Mouse (Mus musculus): ENCODE results near the gene Pfkm. TPM values are rescaled to one million over a fixed set of nuclear protein-coding genes. Genes with fewer than 3 reads are reported as not detected.
A peak's percentile ranks its signal among the peaks of the same experiment; 100 is the strongest.

Gene Pfkm
- polyA plus RNA-seq, 1 experiment from 2014 or later, result 102 TPM

DNA sequence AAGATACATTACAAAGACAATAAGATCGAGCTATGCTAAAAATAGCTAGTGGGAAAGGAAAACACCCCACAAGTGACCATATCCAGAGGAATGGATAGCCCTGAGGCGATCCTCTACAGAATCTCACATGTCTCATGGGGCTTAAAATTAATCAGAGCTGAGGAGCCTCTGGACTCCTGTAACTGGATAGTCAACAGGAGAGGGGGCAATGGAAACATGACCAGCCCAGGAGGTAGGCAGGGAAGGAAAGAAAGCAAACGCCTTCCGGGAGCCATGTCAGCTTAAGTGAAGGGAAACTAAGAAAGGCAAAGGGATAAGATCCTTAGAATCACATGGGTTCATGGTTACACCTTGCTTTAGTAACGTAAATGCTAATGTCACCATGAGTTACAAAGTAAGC lies 48.4 kb downstream of the Pfkm start:
- Histone ChIP-seq H3K36me3 (ENCODE audit: control insufficient read depth, insufficient read depth, low read length) (peaks cover 42% of the 10 kb centered on the region), H3K4me2 (ENCODE audit: low read length) (no peak overlapping the region), H3K4me1 (ENCODE audit: control insufficient read depth, insufficient read depth, low read length) (peaks cover 9% of the 10 kb centered on the region), H3K9ac (ENCODE audit: low read depth, low read length) (no peak overlapping the region), H3K9me3 (replicated peaks; ENCODE audit: control insufficient read depth, low read length, poor library complexity, severe bottlenecking) (no peaks in the 10 kb centered on the region), H3K27me3 (ENCODE audit: control insufficient read depth, insufficient read depth, low read depth, low read length) (no peaks in the 10 kb centered on the region), H3K27ac (ENCODE audit: low read length) (no peak overlapping the region), H3K4me3 (ENCODE audit: low read depth, low read length) (no peak overlapping the region)
- ATAC-seq, result no peak
- WGBS, result 95% methylated on average over 5 of the region's 5 CpGs

DNA sequence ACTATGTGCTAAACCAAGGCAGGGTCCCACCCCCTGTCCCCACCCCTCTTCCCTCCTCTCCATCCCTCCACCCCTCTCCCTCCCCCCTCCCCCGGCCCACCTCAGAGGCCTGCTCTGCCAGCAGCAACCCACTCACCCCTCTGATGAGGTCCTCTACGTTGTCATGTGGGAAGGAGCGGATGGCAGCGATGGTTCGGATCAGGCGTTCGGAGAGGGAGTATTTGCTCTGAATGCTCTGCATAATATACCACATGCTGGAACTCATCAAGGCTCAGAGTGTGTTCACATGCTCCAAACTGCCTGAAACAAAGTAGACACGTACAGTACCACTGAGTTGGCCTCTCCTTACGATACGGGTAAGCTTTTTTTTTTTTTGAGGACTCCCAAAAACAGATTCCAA lies 50.1 kb downstream of the Pfkm start:
- H3K4me3 ChIP-seq (ENCODE audit: low read depth, low read length), result no peak overlapping the region
- no peaks in the 10 kb centered on the region for H3K9me3 ChIP-seq (replicated peaks; ENCODE audit: control insufficient read depth, low read length, poor library complexity, severe bottlenecking)
- ATAC-seq, result no peak
- H3K9ac ChIP-seq (ENCODE audit: low read depth, low read length), result no peak overlapping the region
- H3K36me3 ChIP-seq (ENCODE audit: control insufficient read depth, insufficient read depth, low read length), result peaks cover 27% of the 10 kb centered on the region
- 87% methylated on average over 9 of the region's 10 CpGs for WGBS
- no peaks in the 10 kb centered on the region for H3K27me3 ChIP-seq (ENCODE audit: control insufficient read depth, insufficient read depth, low read depth, low read length)
- H3K4me2 ChIP-seq (ENCODE audit: low read length), result no peak overlapping the region
- H3K27ac ChIP-seq (ENCODE audit: low read length), result no peak overlapping the region
- H3K4me1 ChIP-seq (ENCODE audit: control insufficient read depth, insufficient read depth, low read length), result peaks cover 13% of the 10 kb centered on the region

DNA sequence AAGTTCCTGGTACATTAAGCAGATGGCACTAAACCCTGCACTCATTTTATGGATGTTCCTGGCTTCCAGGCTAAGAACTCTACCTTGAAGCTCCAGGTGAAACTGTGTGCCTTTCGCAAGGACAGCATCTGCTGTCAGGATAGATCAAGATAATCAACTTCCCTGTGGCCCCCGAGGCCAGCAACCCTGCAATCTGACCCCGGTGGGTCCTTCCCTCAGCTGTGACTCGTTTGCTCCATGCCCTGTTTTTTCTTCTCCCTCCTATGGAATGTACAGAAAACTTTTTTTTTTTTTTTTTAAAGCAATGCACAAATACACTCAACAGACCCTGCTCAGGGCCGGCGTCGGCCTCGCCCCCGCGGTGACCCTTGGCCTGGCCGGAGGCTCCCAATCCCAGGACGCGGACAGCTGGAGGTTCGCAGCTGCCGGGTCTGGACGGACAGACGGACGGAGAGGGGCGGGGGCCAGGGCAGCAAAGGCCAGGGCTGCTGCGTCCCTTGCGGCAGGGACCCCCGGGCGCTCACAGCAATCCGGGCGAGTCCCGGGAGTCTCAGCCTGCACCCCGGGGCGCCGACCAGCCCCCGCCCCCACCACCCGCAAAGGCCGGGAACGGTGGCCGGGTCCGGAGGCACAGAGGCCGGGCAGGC lies 52.6 kb downstream of the Pfkm start:
- Histone ChIP-seq H3K9me3 (replicated peaks; ENCODE audit: control insufficient read depth, low read length, poor library complexity, severe bottlenecking) (no peaks in the 10 kb centered on the region), H3K36me3 (ENCODE audit: control insufficient read depth, insufficient read depth, low read length) (peaks cover 17% of the 10 kb centered on the region), H3K4me1 (ENCODE audit: control insufficient read depth, insufficient read depth, low read length) (peaks cover 13% of the 10 kb centered on the region), H3K27me3 (ENCODE audit: control insufficient read depth, insufficient read depth, low read depth, low read length) (no peaks in the 10 kb centered on the region), H3K9ac (ENCODE audit: low read depth, low read length) (peak overlapping the region; percentile 98), H3K4me3 (ENCODE audit: low read depth, low read length) (peak overlapping the region; percentile 95), H3K27ac (ENCODE audit: low read length) (peak overlapping the region; percentile 76), H3K4me2 (ENCODE audit: low read length) (peak overlapping the region; percentile 85)
- ATAC-seq, result peak; percentile 15
- WGBS, result 2% methylated on average over 30 of the region's 36 CpGs

DNA sequence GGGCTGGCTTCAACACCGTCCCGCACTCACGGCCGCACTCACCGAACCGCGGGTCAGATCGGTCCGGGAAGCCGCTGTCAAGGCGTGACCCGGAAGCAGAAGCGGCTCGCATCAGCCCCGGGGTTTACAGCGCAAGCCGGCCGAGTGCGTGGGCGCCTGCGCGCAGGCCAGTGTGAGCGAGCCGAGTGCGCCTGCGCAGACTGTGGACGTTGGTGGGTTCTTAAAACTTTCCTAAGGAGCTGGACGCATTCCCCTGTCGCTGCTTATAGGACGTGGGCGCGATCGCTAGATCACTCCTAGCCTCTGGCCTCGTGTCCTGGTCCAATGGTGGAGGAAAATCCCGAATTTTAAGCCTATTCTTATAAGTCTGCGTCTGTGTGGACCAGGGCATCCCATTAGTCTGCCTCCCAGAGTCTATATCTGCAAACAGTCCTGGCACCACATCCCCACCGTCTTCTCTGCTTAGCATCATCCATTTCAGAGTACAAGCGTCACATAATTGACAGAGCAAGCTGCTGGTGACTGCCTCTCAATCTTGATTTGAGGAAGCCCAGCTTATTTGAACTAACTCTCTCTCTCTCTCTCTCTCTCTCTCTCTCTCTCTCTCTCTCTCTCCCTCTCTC lies 53.3 kb downstream of the Pfkm start:
- Histone ChIP-seq H3K27ac (ENCODE audit: low read length) (peak overlapping the region; percentile 76), H3K36me3 (ENCODE audit: control insufficient read depth, insufficient read depth, low read length) (peaks cover 14% of the 10 kb centered on the region), H3K27me3 (ENCODE audit: control insufficient read depth, insufficient read depth, low read depth, low read length) (no peaks in the 10 kb centered on the region), H3K9me3 (replicated peaks; ENCODE audit: control insufficient read depth, low read length, poor library complexity, severe bottlenecking) (no peaks in the 10 kb centered on the region), H3K4me1 (ENCODE audit: control insufficient read depth, insufficient read depth, low read length) (peaks cover 13% of the 10 kb centered on the region), H3K4me3 (ENCODE audit: low read depth, low read length) (peak overlapping the region; percentile 95), H3K4me2 (ENCODE audit: low read length) (peak overlapping the region; percentile 85), H3K9ac (ENCODE audit: low read depth, low read length) (peak overlapping the region; percentile 98)
- under 1% methylated on average over 38 of the region's 38 CpGs for WGBS
- peak; percentile 97 for ATAC-seq

DNA sequence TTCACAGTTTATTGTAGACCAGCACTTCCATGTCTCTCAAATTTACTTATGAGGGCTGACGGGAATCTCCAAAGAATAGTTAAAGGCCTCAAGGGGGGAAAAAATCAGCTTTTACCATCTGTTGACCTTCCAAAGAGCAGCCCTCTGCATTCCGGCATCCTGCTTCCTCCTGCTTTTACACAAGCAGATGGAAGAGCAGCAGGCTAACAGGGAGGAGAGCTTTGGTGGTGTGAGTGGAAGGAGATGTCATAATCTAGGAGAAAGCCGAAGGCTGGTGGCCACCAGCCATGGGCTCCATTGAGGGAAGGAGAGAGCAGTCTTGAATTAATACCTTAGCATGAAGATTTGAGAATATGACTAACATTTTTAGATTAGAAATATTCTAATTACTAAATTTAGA lies 56.0 kb downstream of the Pfkm start:
- H3K4me2 ChIP-seq (ENCODE audit: low read length), result no peak overlapping the region
- H3K9me3 ChIP-seq (replicated peaks; ENCODE audit: control insufficient read depth, low read length, poor library complexity, severe bottlenecking), result no peaks in the 10 kb centered on the region
- 87% methylated on average over 3 of the region's 3 CpGs for WGBS
- no peak for ATAC-seq
- no peak overlapping the region for H3K9ac ChIP-seq (ENCODE audit: low read depth, low read length)
- no peak overlapping the region for H3K27ac ChIP-seq (ENCODE audit: low read length)
- H3K4me1 ChIP-seq (ENCODE audit: control insufficient read depth, insufficient read depth, low read length), result peaks cover 13% of the 10 kb centered on the region
- no peaks in the 10 kb centered on the region for H3K27me3 ChIP-seq (ENCODE audit: control insufficient read depth, insufficient read depth, low read depth, low read length)
- H3K4me3 ChIP-seq (ENCODE audit: low read depth, low read length), result no peak overlapping the region
- no peaks in the 10 kb centered on the region for H3K36me3 ChIP-seq (ENCODE audit: control insufficient read depth, insufficient read depth, low read length)

DNA sequence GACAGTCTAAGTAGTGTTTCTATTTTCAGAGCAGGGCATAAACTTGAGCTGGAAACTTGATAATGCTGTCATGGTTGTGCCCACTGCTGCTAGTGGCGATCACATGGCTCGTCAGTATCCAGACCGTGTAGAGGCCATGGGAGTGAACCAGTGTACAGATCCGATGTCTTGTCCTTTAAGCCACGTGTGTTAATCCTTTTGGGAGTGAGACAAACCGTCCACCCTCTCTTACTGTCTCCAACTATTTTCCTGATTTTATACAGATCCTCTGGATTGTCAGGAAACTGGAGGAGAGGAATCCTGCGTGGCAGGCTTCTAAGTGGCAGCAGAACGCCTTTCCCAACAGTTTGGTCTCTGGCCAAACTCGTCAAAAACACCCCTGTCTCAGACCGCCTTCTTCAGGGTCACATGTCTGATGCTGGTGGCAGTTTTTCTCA lies 56.8 kb downstream of the Pfkm start:
- Histone ChIP-seq H3K9ac (ENCODE audit: low read depth, low read length) (no peak overlapping the region), H3K36me3 (ENCODE audit: control insufficient read depth, insufficient read depth, low read length) (no peaks in the 10 kb centered on the region), H3K4me2 (ENCODE audit: low read length) (no peak overlapping the region), H3K27me3 (ENCODE audit: control insufficient read depth, insufficient read depth, low read depth, low read length) (no peaks in the 10 kb centered on the region), H3K9me3 (replicated peaks; ENCODE audit: control insufficient read depth, low read length, poor library complexity, severe bottlenecking) (no peaks in the 10 kb centered on the region), H3K27ac (ENCODE audit: low read length) (no peak overlapping the region), H3K4me3 (ENCODE audit: low read depth, low read length) (no peak overlapping the region), H3K4me1 (ENCODE audit: control insufficient read depth, insufficient read depth, low read length) (peaks cover 11% of the 10 kb centered on the region)
- 75% methylated on average over 10 of the region's 10 CpGs for WGBS
- no peak for ATAC-seq

DNA sequence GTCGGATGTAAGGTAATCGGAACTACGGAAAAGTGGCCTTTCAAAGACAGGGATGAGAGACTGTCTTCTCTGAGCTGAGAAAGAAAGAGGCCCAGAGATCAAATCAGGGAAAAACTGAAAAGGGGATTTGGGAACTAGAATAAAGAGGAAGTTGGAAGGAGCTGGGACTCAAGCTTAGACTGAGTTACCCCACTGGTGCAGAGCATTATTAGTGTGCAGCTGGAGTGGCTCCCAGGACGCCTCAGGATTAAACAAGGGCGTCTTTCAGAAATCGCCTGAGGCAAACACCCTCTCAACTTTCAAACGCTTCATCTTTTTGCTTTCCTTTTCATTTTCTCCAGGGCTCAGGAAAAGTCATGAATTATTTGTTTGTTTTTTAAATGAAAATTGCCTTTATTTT lies 60.5 kb downstream of the Pfkm start:
- no peak overlapping the region; the same call in 1 of the 2 replicates for H3K27ac ChIP-seq (ENCODE audit: low read length)

DNA sequence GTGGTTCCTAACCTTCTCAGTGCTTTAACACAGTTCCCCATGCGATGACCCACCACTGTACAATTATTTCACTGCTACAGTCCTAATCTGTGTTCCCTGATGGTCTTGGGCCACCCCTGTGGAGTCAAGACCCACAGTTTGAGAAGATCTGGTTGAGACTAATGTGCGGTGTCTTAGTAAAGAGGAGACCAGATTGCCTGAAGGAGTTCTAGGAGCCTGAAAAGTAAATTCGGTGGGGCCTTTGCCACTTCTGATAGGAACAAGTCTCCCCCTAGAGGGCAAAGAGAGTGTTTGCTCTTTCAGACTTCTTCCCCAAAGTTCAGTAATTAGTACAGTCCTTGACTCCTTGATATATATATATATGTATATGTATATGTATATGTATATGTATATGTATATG lies 61.2 kb downstream of the Pfkm start:
- no peaks in the 10 kb centered on the region for H3K4me1 ChIP-seq (ENCODE audit: control insufficient read depth, insufficient read depth, low read length)
- H3K36me3 ChIP-seq (ENCODE audit: control insufficient read depth, insufficient read depth, low read length), result no peaks in the 10 kb centered on the region
- no peak overlapping the region for H3K27ac ChIP-seq (ENCODE audit: low read length)
- no peak overlapping the region for H3K4me3 ChIP-seq (ENCODE audit: low read depth, low read length)
- no peaks in the 10 kb centered on the region for H3K27me3 ChIP-seq (ENCODE audit: control insufficient read depth, insufficient read depth, low read depth, low read length)
- H3K9me3 ChIP-seq (replicated peaks; ENCODE audit: control insufficient read depth, low read length, poor library complexity, severe bottlenecking), result no peaks in the 10 kb centered on the region
- no peak overlapping the region for H3K9ac ChIP-seq (ENCODE audit: low read depth, low read length)
- H3K4me2 ChIP-seq (ENCODE audit: low read length), result no peak overlapping the region
- no peak for ATAC-seq
- 38% methylated on average over 3 of the region's 3 CpGs for WGBS

More for the DNA sequence above, 60.5 kb downstream of the Pfkm start:
- Histone ChIP-seq H3K9me3 (replicated peaks; ENCODE audit: control insufficient read depth, low read length, poor library complexity, severe bottlenecking) (no peaks in the 10 kb centered on the region), H3K27me3 (ENCODE audit: control insufficient read depth, insufficient read depth, low read depth, low read length) (no peaks in the 10 kb centered on the region), H3K4me2 (ENCODE audit: low read length) (no peak overlapping the region), H3K4me1 (ENCODE audit: control insufficient read depth, insufficient read depth, low read length) (no peaks in the 10 kb centered on the region), H3K9ac (ENCODE audit: low read depth, low read length) (no peak overlapping the region), H3K4me3 (ENCODE audit: low read depth, low read length) (no peak overlapping the region), H3K36me3 (ENCODE audit: control insufficient read depth, insufficient read depth, low read length) (no peaks in the 10 kb centered on the region)
- ATAC-seq, result no peak
- 43% methylated on average over 7 of the region's 7 CpGs for WGBS

DNA sequence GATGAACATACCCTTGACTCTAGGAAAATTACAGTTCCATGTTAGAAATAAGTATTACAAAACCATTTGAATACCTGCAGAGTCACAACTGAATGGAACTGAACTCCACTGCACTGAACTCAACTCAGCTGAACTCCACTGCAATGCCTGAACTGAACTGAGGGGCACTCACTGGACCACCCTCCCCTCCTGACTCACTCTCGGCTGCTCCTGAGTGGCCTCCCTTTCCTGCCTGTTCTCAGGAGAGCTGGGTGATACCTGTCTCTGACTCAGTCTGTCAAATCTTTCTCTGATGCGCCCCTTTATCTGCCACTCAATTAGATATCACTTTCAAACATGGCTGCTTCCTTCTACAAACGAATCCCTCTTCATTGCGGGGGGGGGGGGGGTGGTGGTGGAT lies 61.8 kb downstream of the Pfkm start:
- H3K36me3 ChIP-seq (ENCODE audit: control insufficient read depth, insufficient read depth, low read length), result no peaks in the 10 kb centered on the region
- 63% methylated on average over 4 of the region's 4 CpGs for WGBS
- H3K4me3 ChIP-seq (ENCODE audit: low read depth, low read length), result no peak overlapping the region
- H3K4me2 ChIP-seq (ENCODE audit: low read length), result no peak overlapping the region
- no peak overlapping the region for H3K9ac ChIP-seq (ENCODE audit: low read depth, low read length)
- H3K4me1 ChIP-seq (ENCODE audit: control insufficient read depth, insufficient read depth, low read length), result no peaks in the 10 kb centered on the region
- no peaks in the 10 kb centered on the region for H3K9me3 ChIP-seq (replicated peaks; ENCODE audit: control insufficient read depth, low read length, poor library complexity, severe bottlenecking)
- ATAC-seq, result no peak
- no peak overlapping the region for H3K27ac ChIP-seq (ENCODE audit: low read length)
- H3K27me3 ChIP-seq (ENCODE audit: control insufficient read depth, insufficient read depth, low read depth, low read length), result no peaks in the 10 kb centered on the region

Data from midbrain, embryonic 16.5 days (tissue).